Mouse (Mus musculus): ENCODE data around the gene Atp6v1a. TPM values are rescaled to one million over a fixed set of nuclear protein-coding genes. Genes with fewer than 3 reads are reported as not detected.

The Atp6v1a gene
- 10 to 100 TPM; 22.0 to 28.4 TPM for polyA plus RNA-seq (2017; shearing (Covaris generic))

DNA sequence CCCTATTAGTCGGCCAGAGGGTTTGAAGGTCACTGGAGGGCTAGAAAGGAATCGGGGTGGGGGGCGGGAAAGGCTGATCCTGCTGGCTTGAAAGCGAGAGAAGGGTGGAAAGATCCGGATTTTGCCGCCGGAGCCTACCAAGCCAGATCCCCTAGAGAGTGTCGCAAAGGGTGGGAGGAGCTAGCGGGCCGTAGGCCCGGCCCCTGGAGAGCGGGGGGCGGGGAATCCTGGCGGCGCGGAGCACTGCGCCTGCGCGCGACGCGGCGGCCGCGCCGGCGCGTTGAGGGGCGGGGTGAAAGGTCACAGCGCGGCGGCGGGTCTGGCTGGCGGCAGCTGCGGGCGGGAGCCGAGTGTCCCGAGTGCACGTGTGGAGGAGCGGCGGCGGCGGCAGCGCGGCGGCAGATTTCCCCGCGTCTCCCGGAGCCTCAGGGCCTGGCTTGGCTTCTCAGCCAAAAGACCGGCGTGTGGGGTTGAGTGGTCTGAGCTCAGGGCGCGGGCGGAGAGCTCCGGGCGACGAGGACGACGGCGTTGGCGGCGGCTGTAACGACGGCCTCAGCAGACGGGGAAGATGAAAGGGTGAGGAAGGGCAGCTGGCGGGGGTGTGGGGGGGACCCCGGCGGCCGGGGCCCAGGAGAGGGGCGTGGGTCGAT lies at the start of gene Atp6v1a, which contains the start of gene Naa50:
TSS of gene Atp6v1a (minus strand) at position 170 of the 650 bp plus-strand sequence.
TSS of gene Naa50 (plus strand) at position 295 of the 650 bp plus-strand sequence.

DNA sequence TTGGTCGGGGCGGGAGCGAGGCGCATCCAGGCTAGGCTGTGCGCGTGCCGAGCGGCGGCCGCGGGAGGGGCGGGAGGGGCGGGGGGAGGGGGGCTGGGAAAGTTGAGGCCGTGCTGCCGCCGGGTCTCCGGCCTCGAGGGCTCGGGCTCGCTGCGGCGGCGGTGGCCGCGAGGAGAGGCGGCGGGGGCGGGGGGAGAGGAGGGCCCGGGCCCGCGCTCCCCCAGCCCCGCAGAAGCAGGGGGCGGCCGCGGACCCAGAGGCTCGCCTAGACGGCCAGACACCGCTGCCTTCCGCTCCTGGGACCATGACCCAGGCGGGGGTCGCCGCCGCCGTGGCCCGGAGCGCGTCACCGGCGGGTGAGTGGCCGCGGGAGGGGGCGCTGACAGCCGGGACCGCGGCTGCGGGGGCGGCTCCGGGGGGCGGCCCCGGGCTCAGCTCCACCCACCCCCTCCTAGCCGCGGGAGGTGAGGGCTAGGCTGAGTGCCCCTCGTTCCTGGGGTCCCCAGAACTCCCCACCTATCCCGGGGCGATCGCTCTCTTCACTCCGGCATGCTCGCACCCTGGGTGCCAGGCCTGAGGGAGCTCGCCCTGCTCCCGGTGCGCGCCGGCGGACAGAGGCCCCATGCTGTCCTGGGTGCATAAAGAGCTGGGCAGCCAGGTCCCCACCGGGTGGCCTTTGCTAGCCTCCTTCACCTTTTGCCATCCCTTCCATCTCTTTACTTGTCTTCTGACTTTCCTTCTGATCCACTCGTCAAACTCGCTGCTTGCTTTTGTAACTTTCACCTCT lies 33.8 kb upstream of the Atp6v1a start, which contains the start of gene Usf3:
TSS of gene Usf3 (plus strand) at position 92 of the 787 bp plus-strand sequence.

DNA sequence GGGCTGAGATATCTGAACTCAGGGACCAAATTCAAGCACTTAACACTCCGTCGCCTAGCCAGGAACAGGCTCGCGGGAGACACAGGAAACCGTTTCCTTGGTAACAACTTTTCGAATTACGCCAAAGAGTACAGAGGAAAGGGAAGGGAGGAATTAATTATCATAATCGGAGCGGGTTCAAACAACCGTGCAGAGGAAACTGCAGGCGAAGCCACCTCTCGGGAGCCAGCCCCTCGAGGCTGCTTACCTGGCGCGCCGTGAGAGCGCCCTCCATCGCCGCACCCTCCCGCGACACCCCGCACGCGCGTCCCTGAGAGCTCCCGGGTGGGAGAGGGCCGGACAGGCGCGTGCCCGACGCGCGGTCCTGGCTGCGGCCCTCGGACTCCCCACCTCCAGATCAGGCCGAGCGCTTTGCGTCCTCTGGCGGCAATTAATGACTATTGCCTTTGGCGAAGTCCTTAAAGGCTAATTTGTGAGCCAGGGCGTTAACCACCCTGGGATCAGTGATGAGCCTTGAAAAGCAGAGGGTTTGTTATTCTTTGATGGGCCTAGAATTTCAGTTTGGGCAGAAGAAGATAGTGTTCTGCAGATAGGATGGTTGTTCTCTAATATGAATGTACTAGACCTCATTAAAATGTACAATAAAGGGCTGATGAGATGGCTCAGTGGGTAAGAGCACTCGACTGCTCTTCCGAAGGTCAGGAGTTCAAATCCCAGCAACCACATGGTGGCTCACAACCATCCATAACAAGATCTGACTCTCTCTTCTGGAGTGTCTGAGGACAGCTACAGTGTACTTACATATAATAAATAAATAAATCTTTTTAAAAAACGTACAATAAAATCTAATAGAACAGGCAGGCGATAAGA lies 76.2 kb downstream of the Atp6v1a start, which contains the start of gene Gramd1c:
TSS of gene Gramd1c (minus strand) at position 321 of the 870 bp plus-strand sequence.

Other genes starting within 250 kb of the Atp6v1a start
- gene Ccdc191, start 249.9 kb downstream of the Atp6v1a start, polyA plus RNA-seq (2017; shearing (Covaris generic)) = 10 to 100 TPM; 10.3 to 11.8 TPM
- 10 to 100 TPM; 10.7 to 17.9 TPM for gene Qtrt2, start 212.9 kb downstream of the Atp6v1a start, polyA plus RNA-seq (2017; shearing (Covaris generic))
- 1 to 10 TPM; 4.1 to 6.8 TPM for gene Zdhhc23, start 159.9 kb downstream of the Atp6v1a start, polyA plus RNA-seq (2017; shearing (Covaris generic))
- 1 to 10 TPM; 1.7 to 3.4 TPM for gene Gramd1c, start 76.4 kb downstream of the Atp6v1a start, polyA plus RNA-seq (2017; shearing (Covaris generic))
- 10 to 100 TPM; 68.4 to 68.6 TPM for gene Naa50, start 125 bp upstream of the Atp6v1a start, polyA plus RNA-seq (2017; shearing (Covaris generic))
- 1 to 10 TPM; 5.8 to 5.9 TPM for gene Usf3, start 33.5 kb upstream of the Atp6v1a start, polyA plus RNA-seq (2017; shearing (Covaris generic))
- 10 to 100 TPM; 66.3 to 66.6 TPM for gene Sidt1, start 193.5 kb upstream of the Atp6v1a start, polyA plus RNA-seq (2017; shearing (Covaris generic))
- 10 to 100 TPM; 21.6 to 32.2 TPM for gene Spice1, start 207.4 kb upstream of the Atp6v1a start, polyA plus RNA-seq (2017; shearing (Covaris generic))

Measured in activated CD4-positive, CD25-positive, alpha-beta regulatory T cell (primary cell).